ENCODE assay signal across 25 mouse cellular contexts in the genomic region with DNA sequence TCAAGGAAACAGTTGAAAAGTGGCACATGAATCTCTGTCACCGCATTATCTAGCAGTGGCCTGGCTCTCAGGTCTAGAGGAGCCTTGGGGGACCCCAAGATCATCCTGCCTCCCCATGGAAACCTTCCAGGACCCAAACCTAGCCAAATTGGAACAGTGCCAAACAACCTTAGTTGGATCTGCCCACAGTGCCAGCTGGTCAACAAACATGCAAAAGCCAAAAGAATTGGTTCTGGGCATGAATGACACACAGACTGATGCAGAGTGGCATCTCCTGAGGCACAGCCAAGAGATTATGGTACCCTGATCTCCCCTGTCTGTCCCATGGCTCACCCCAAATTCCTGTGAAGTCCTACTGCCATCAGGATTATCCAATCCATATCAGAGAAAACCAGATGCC.
A peak's percentile ranks its signal among the peaks of the same experiment; 100 is the strongest.
DNase-seq lines count a peak whose midpoint lies in the region; ATAC-seq and TF ChIP-seq lines count a peak whose summit lies in the region.
"Had no signal": no experiment of that assay in that cellular context is flagged by ENCODE, and none has a peak within 500 bp of the region (broad histone marks: within the 10 kb centered on the region; RNA-seq: fewer than 3 reads in every experiment).

No protein-coding gene starts in this region.

- WGBS in hindbrain, embryonic 15.5 days: 85% methylated on average over 1 of the region's 1 CpGs
- 96% methylated on average over 1 of the region's 1 CpGs for WGBS in hindbrain, embryonic 13.5 days
- WGBS in midbrain, embryonic 14.5 days: 93% methylated on average over 1 of the region's 1 CpGs
- WGBS in midbrain, embryonic 16.5 days: 88% methylated on average over 1 of the region's 1 CpGs
- 86% methylated on average over 1 of the region's 1 CpGs for WGBS in midbrain, postnatal 0 days

- H3K4me2 ChIP-seq in hindbrain, embryonic 15.5 days: no peak overlapping the region
- no peak overlapping the region for H3K4me2 ChIP-seq in hindbrain, embryonic 13.5 days
- H3K4me2 ChIP-seq in midbrain, embryonic 14.5 days (ENCODE audit: low read length): no peak overlapping the region
- H3K4me2 ChIP-seq in midbrain, embryonic 16.5 days (ENCODE audit: low read length): no peak overlapping the region
- H3K4me2 ChIP-seq in midbrain, postnatal 0 days (ENCODE audit: low read depth, low read length, poor library complexity, severe bottlenecking): no peak overlapping the region
- H3K4me2 ChIP-seq: forebrain, embryonic 13.5 days; heart, embryonic 13.5 days; intestine, embryonic 15.5 days; limb, embryonic 12.5 days; liver, embryonic 15.5 days; lung, embryonic 14.5 days; midbrain, embryonic 12.5 days; neural tube, embryonic 13.5 days had no signal

- DNase-seq in midbrain, embryonic 14.5 days: peak; percentile 26
- peak; percentile 92 to 93 for DNase-seq in cerebellum, postnatal 10 days
- peak; percentile 38 for DNase-seq in midbrain, postnatal 0 days (ENCODE audit: low spot score)
- no peak for DNase-seq in embryo, embryonic 10.5 days (ENCODE audit: low spot score)
- DNase-seq: adrenal gland, postnatal 25 days; B cell, adult 2 months; gastrocnemius, postnatal 10 days; heart, postnatal 10 days; kidney, adult 2 months; kidney, postnatal 10 days; layer of hippocampus, postnatal 36 days; lung, embryonic 14.5 days; right cerebral cortex, postnatal 14 days; thymus, postnatal 4 days had no signal

- H3K4me3 ChIP-seq in hindbrain, embryonic 15.5 days: no peak overlapping the region
- H3K4me3 ChIP-seq in hindbrain, embryonic 13.5 days: no peak overlapping the region
- no peak overlapping the region for H3K4me3 ChIP-seq in midbrain, embryonic 14.5 days (replicated peaks; ENCODE audit: low read depth, low read length)
- no peak overlapping the region for H3K4me3 ChIP-seq in midbrain, embryonic 16.5 days (ENCODE audit: low read depth, low read length)
- H3K4me3 ChIP-seq in midbrain, postnatal 0 days (ENCODE audit: low read depth, low read length): no peak overlapping the region
- H3K4me3 ChIP-seq: forebrain, embryonic 13.5 days; heart, embryonic 13.5 days; intestine, embryonic 15.5 days; limb, embryonic 12.5 days; liver, embryonic 15.5 days; midbrain, embryonic 12.5 days; myocyte; neural tube, embryonic 13.5 days had no signal

- no peak for TF ChIP-seq CTCF in midbrain, postnatal 0 days (IDR thresholded peaks at IDR 0.05)

- no peak overlapping the region for H3K27ac ChIP-seq in hindbrain, embryonic 15.5 days (replicated peaks)
- no peak overlapping the region for H3K27ac ChIP-seq in hindbrain, embryonic 13.5 days
- H3K27ac ChIP-seq in midbrain, embryonic 14.5 days (replicated peaks; ENCODE audit: low read depth, low read length): no peak overlapping the region
- H3K27ac ChIP-seq in midbrain, embryonic 16.5 days (ENCODE audit: low read length): no peak overlapping the region
- H3K27ac ChIP-seq in midbrain, postnatal 0 days (ENCODE audit: low read depth, low read length): no peak overlapping the region
- H3K27ac ChIP-seq: forebrain, embryonic 13.5 days; heart, embryonic 13.5 days; intestine, embryonic 15.5 days; limb, embryonic 12.5 days; liver, embryonic 15.5 days; midbrain, embryonic 12.5 days; neural tube, embryonic 13.5 days had no signal

- H3K27me3 ChIP-seq in hindbrain, embryonic 15.5 days: no peaks in the 10 kb centered on the region
- H3K27me3 ChIP-seq in hindbrain, embryonic 13.5 days: no peaks in the 10 kb centered on the region
- no peaks in the 10 kb centered on the region for H3K27me3 ChIP-seq in midbrain, embryonic 14.5 days (ENCODE audit: control insufficient read depth, insufficient read depth, low read length)
- no peaks in the 10 kb centered on the region for H3K27me3 ChIP-seq in midbrain, embryonic 16.5 days (ENCODE audit: control insufficient read depth, insufficient read depth, low read depth, low read length)
- H3K27me3 ChIP-seq in midbrain, postnatal 0 days (ENCODE audit: insufficient read depth, low read length): no peaks in the 10 kb centered on the region
- H3K27me3 ChIP-seq: forebrain, embryonic 13.5 days; heart, embryonic 13.5 days; intestine, embryonic 15.5 days; liver, embryonic 15.5 days; midbrain, embryonic 12.5 days; neural tube, embryonic 13.5 days had no signal

- H3K36me3 ChIP-seq in hindbrain, embryonic 15.5 days: no peaks in the 10 kb centered on the region
- H3K36me3 ChIP-seq in hindbrain, embryonic 13.5 days: no peaks in the 10 kb centered on the region
- H3K36me3 ChIP-seq in midbrain, embryonic 14.5 days (ENCODE audit: control insufficient read depth, insufficient read depth, low read length): no peaks in the 10 kb centered on the region
- no peaks in the 10 kb centered on the region for H3K36me3 ChIP-seq in midbrain, embryonic 16.5 days (ENCODE audit: control insufficient read depth, insufficient read depth, low read length)
- H3K36me3 ChIP-seq in midbrain, postnatal 0 days (ENCODE audit: insufficient read depth, low read length): no peaks in the 10 kb centered on the region
- H3K36me3 ChIP-seq: heart, embryonic 13.5 days; intestine, embryonic 15.5 days; limb, embryonic 12.5 days; liver, embryonic 15.5 days; midbrain, embryonic 12.5 days; neural tube, embryonic 13.5 days had no signal

- no peaks in the 10 kb centered on the region for H3K4me1 ChIP-seq in hindbrain, embryonic 15.5 days (replicated peaks)
- H3K4me1 ChIP-seq in hindbrain, embryonic 13.5 days (replicated peaks): no peaks in the 10 kb centered on the region
- H3K4me1 ChIP-seq in midbrain, embryonic 14.5 days (ENCODE audit: control insufficient read depth, insufficient read depth, low read length): no peaks in the 10 kb centered on the region
- no peaks in the 10 kb centered on the region for H3K4me1 ChIP-seq in midbrain, embryonic 16.5 days (ENCODE audit: control insufficient read depth, insufficient read depth, low read length)
- no peaks in the 10 kb centered on the region for H3K4me1 ChIP-seq in midbrain, postnatal 0 days (ENCODE audit: insufficient read depth, low read length)
- H3K4me1 ChIP-seq: forebrain, embryonic 13.5 days; heart, embryonic 13.5 days; intestine, embryonic 15.5 days; limb, embryonic 12.5 days; liver, embryonic 15.5 days; midbrain, embryonic 12.5 days; neural tube, embryonic 13.5 days had no signal

- ATAC-seq in hindbrain, embryonic 15.5 days (ENCODE audit: low FRiP score, low read depth): 0 out of 2 replicates have a peak, but pooled peaks have one; percentile 15
- no peak for ATAC-seq in hindbrain, embryonic 13.5 days (ENCODE audit: low FRiP score)
- ATAC-seq in midbrain, embryonic 14.5 days (ENCODE audit: low FRiP score, low TSS enrichment): no peak
- ATAC-seq in midbrain, embryonic 16.5 days: no peak
- ATAC-seq in midbrain, postnatal 0 days (ENCODE audit: low FRiP score): no peak
- ATAC-seq: forebrain, embryonic 13.5 days; intestine, embryonic 15.5 days had no signal

- no peaks in the 10 kb centered on the region for H3K9me3 ChIP-seq in hindbrain, embryonic 15.5 days
- no peaks in the 10 kb centered on the region for H3K9me3 ChIP-seq in hindbrain, embryonic 13.5 days
- peaks cover 3% of the 10 kb centered on the region; the same call in 1 of the 2 replicates for H3K9me3 ChIP-seq in midbrain, embryonic 14.5 days (ENCODE audit: control insufficient read depth, low read length)
- peaks cover 3% of the 10 kb centered on the region; the same call in 1 of the 2 replicates for H3K9me3 ChIP-seq in midbrain, embryonic 16.5 days (replicated peaks; ENCODE audit: control insufficient read depth, low read length, poor library complexity, severe bottlenecking)
- H3K9me3 ChIP-seq in midbrain, postnatal 0 days (ENCODE audit: low read length): no peaks in the 10 kb centered on the region
- H3K9me3 ChIP-seq: heart, embryonic 13.5 days; intestine, embryonic 15.5 days; limb, embryonic 12.5 days; liver, embryonic 15.5 days; midbrain, embryonic 12.5 days had no signal

- no peak overlapping the region for H3K9ac ChIP-seq in hindbrain, embryonic 15.5 days
- no peak overlapping the region for H3K9ac ChIP-seq in hindbrain, embryonic 13.5 days
- H3K9ac ChIP-seq in midbrain, embryonic 14.5 days (replicated peaks; ENCODE audit: low read length): no peak overlapping the region
- H3K9ac ChIP-seq in midbrain, embryonic 16.5 days (ENCODE audit: low read depth, low read length): no peak overlapping the region
- no peak overlapping the region for H3K9ac ChIP-seq in midbrain, postnatal 0 days (replicated peaks; ENCODE audit: low read length, poor library complexity, severe bottlenecking)
- H3K9ac ChIP-seq: forebrain, embryonic 13.5 days; heart, embryonic 13.5 days; intestine, embryonic 15.5 days; limb, embryonic 12.5 days; liver, embryonic 15.5 days; lung, embryonic 14.5 days; midbrain, embryonic 12.5 days; neural tube, embryonic 13.5 days had no signal
